ENCODE assay signal across 32 mouse cellular contexts in genomic region chr16:31882381-31882908, GRCm38 (mm10). TPM values are rescaled to one million over a fixed set of nuclear protein-coding genes. Genes with fewer than 3 reads are reported as not detected.
A peak's percentile ranks its signal among the peaks of the same experiment; 100 is the strongest.
DNase-seq lines count a peak whose midpoint lies in the region; ATAC-seq and TF ChIP-seq lines count a peak whose summit lies in the region.
"Had no signal": no experiment of that assay in that cellular context is flagged by ENCODE, and none has a peak within 500 bp of the region (broad histone marks: within the 10 kb centered on the region; RNA-seq: fewer than 3 reads in every experiment).

No protein-coding gene starts in this region.

- H3K27me3 ChIP-seq in forebrain, embryonic 10.5 days (ENCODE audit: poor library complexity, severe bottlenecking), result peaks cover 56% of the 10 kb centered on the region
- H3K27me3 ChIP-seq in forebrain, embryonic 15.5 days, result no peaks in the 10 kb centered on the region
- H3K27me3 ChIP-seq in kidney, adult 2 months (replicated peaks; ENCODE audit: control insufficient read depth, insufficient read depth, low read length), result no peaks in the 10 kb centered on the region
- H3K27me3 ChIP-seq: CH12.LX; embryonic facial prominence, embryonic 13.5 days; hindbrain, embryonic 15.5 days; neural tube, embryonic 12.5 days had no signal

- H3K9ac ChIP-seq in forebrain, embryonic 15.5 days (replicated peaks), result no peak overlapping the region
- H3K9ac ChIP-seq: embryonic facial prominence, embryonic 13.5 days; hindbrain, embryonic 15.5 days; limb, embryonic 13.5 days; midbrain, embryonic 12.5 days; neural tube, embryonic 12.5 days had no signal

- no peak for TF ChIP-seq CTCF in kidney, adult 2 months (conservative IDR thresholded peaks at IDR 0.05; ENCODE audit: insufficient read depth, insufficient read length, low read depth, low read length)

- no peak for TF ChIP-seq POLR2A in kidney, adult 2 months (IDR thresholded peaks at IDR 0.05; ENCODE audit: low read depth, low read length)

- H3K36me3 ChIP-seq in forebrain, embryonic 10.5 days (replicated peaks), result no peaks in the 10 kb centered on the region
- H3K36me3 ChIP-seq in forebrain, embryonic 15.5 days, result no peaks in the 10 kb centered on the region
- no peaks in the 10 kb centered on the region for H3K36me3 ChIP-seq in kidney, adult 2 months (ENCODE audit: control insufficient read depth, insufficient read depth, low read length)
- H3K36me3 ChIP-seq: embryonic facial prominence, embryonic 13.5 days; G1E; hindbrain, embryonic 10.5 days; hindbrain, embryonic 15.5 days; limb, embryonic 13.5 days; midbrain, embryonic 12.5 days; neural tube, embryonic 12.5 days had no signal

- H3K4me1 ChIP-seq in forebrain, embryonic 10.5 days, result peaks cover 46% of the 10 kb centered on the region
- peaks cover 3% of the 10 kb centered on the region; the same call in 1 of the 2 replicates for H3K4me1 ChIP-seq in forebrain, embryonic 15.5 days
- H3K4me1 ChIP-seq in kidney, adult 2 months (ENCODE audit: control insufficient read depth, insufficient read depth, low read length), result no peaks in the 10 kb centered on the region

- 61% methylated on average over 9 of the region's 9 CpGs for WGBS in forebrain, embryonic 10.5 days
- WGBS in forebrain, embryonic 15.5 days, result 55% methylated on average over 9 of the region's 9 CpGs
- WGBS in kidney, adult 2 months, result 81% methylated on average over 9 of the region's 9 CpGs

- no peak for DNase-seq in forebrain, embryonic 10.5 days (ENCODE audit: extremely low spot score, low spot score)
- peak; percentile 17 for DNase-seq in kidney, adult 2 months
- no peak for DNase-seq in kidney, adult 11 months
- DNase-seq in Muller cell, postnatal 12 days (ENCODE audit: inconsistent ontology term), result peak; percentile 42
- DNase-seq in yolk sac, embryonic 10.5 days (ENCODE audit: low spot score), result peak; percentile 69
- DNase-seq in layer of hippocampus, adult 11-12 months (ENCODE audit: low spot score), result no peak
- DNase-seq: adrenal gland, postnatal 14 days; cerebellum, adult 11-12 months; cerebellum, adult 9-11 months; gastrocnemius, postnatal 25 days; heart, adult 11 months; layer of hippocampus, adult 9-11 months; lung, adult 18-20 months; lung, postnatal 4 days had no signal

- no peak overlapping the region for H3K4me2 ChIP-seq in forebrain, embryonic 15.5 days (replicated peaks)
- H3K4me2 ChIP-seq: embryonic facial prominence, embryonic 13.5 days; heart, embryonic 11.5 days; hindbrain, embryonic 15.5 days; liver, embryonic 11.5 days; midbrain, embryonic 12.5 days; neural tube, embryonic 12.5 days had no signal

- peak overlapping the region; percentile 40 for H3K27ac ChIP-seq in forebrain, embryonic 10.5 days
- H3K27ac ChIP-seq in forebrain, embryonic 15.5 days (replicated peaks), result no peak overlapping the region
- H3K27ac ChIP-seq in kidney, adult 2 months (ENCODE audit: insufficient read depth, low read depth, low read length), result no peak overlapping the region
- H3K27ac ChIP-seq: embryonic facial prominence, embryonic 13.5 days; hindbrain, embryonic 10.5 days; hindbrain, embryonic 15.5 days; limb, embryonic 13.5 days; midbrain, embryonic 12.5 days; neural tube, embryonic 12.5 days had no signal

- no peaks in the 10 kb centered on the region for H3K9me3 ChIP-seq in forebrain, embryonic 10.5 days
- no peaks in the 10 kb centered on the region for H3K9me3 ChIP-seq in forebrain, embryonic 15.5 days
- H3K9me3 ChIP-seq: embryonic facial prominence, embryonic 13.5 days; G1E; hindbrain, embryonic 10.5 days; hindbrain, embryonic 15.5 days; limb, embryonic 13.5 days; megakaryocyte, embryonic 14.5 days; midbrain, embryonic 12.5 days; neural tube, embryonic 12.5 days had no signal

- ATAC-seq in forebrain, embryonic 15.5 days (replicated peaks), result no peak
- ATAC-seq: lung, postnatal 0 days had no signal

- no peak overlapping the region for H3K4me3 ChIP-seq in forebrain, embryonic 10.5 days
- no peak overlapping the region for H3K4me3 ChIP-seq in forebrain, embryonic 15.5 days
- no peak overlapping the region for H3K4me3 ChIP-seq in kidney, adult 2 months (ENCODE audit: insufficient read depth, low read depth, low read length)
- H3K4me3 ChIP-seq: embryonic facial prominence, embryonic 13.5 days; hindbrain, embryonic 10.5 days; hindbrain, embryonic 15.5 days; limb, embryonic 13.5 days; megakaryocyte, embryonic 14.5 days; midbrain, embryonic 12.5 days; myocyte; neural tube, embryonic 12.5 days had no signal

RNA-seq across cellular contexts. Expression of gene Meltf, which starts 3.8 kb away (rescaled TPM):
- polyA plus RNA-seq in forebrain, embryonic 10.5 days (2016; fragmentation: Nextera tagmentation; extraction: Ambion mirVana), result 0.17 TPM in 1 of 2 replicates, not detected in the other
- polyA plus RNA-seq in forebrain, embryonic 15.5 days (2015; fragmentation: Nextera tagmentation; extraction: Ambion mirVana), result 0.09 and 0.13 TPM in 2 replicates
- polyA plus RNA-seq in kidney, adult 2 months (2012; rRNA removed), result 0.11 and 0.14 TPM in 2 replicates
- polyA plus RNA-seq: C2C12; forebrain, embryonic 11.5 days; G1E; heart, embryonic 11.5 days; heart, postnatal 0 days; lung, postnatal 0 days; myocyte; small intestine, adult 2 months had no signal

RNA-seq across cellular contexts. Expression of gene Pigz, which starts 51.2 kb away (rescaled TPM):
- 1.0 and 1.4 TPM in 2 replicates for polyA plus RNA-seq in forebrain, embryonic 10.5 days (2016; fragmentation: Nextera tagmentation; extraction: Ambion mirVana)
- polyA plus RNA-seq in forebrain, embryonic 15.5 days (2015; fragmentation: Nextera tagmentation; extraction: Ambion mirVana), result 2.1 and 2.9 TPM in 2 replicates
- 2.0 and 2.2 TPM in 2 replicates for polyA plus RNA-seq in kidney, adult 2 months (2012; rRNA removed)
- polyA plus RNA-seq: G1E; heart, embryonic 11.5 days had no signal

Comparison
In these comparisons a context has a peak if more than half of its experiments do, and no peak if none do; other contexts are left out.
1. DNase-seq: peak in kidney, adult 2 months (single experiment), Muller cell, postnatal 12 days (single experiment) and yolk sac, embryonic 10.5 days (single experiment); none in forebrain, embryonic 10.5 days (single experiment), kidney, adult 11 months (single experiment) and layer of hippocampus, adult 11-12 months (single experiment).